Mouse (Mus musculus) lung, postnatal 4 days (tissue): Measurements from ENCODE around the gene Nckap5.

Experiments used
- DNase-seq, 2 experiments: peaks; one replicate each; pipeline ENCODE4 v3.0.0; 2021

The Nckap5 gene

GRCm38 (mm10) chr1:126617464-126618041 lies 213.0 kb downstream of the Nckap5 start:
- peak; percentile 32 to 39 for DNase-seq

- no peak for DNase-seq
These were observed 213.6 kb downstream of the Nckap5 start for GRCm38 (mm10) chr1:126616964-126617363.

DNA sequence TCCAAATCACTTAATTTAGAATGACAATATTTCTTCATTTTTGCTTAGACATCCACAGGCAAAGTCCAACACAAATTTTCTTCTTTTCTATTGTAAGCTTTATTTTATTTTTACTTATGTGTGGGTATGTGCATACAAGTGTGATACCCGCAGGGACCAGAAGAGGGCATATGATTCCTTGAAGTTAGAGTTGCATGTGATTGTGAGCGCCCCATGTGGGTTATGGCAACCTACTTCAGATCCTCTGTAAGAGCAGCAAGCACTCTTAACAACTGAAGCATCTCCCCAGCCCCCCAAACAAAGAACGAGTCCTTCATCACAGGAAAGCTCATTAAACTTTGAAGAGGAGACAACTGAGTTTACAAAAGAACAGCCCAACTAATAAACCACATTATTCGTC lies 217.7 kb downstream of the Nckap5 start:
- DNase-seq: no peak

DNA sequence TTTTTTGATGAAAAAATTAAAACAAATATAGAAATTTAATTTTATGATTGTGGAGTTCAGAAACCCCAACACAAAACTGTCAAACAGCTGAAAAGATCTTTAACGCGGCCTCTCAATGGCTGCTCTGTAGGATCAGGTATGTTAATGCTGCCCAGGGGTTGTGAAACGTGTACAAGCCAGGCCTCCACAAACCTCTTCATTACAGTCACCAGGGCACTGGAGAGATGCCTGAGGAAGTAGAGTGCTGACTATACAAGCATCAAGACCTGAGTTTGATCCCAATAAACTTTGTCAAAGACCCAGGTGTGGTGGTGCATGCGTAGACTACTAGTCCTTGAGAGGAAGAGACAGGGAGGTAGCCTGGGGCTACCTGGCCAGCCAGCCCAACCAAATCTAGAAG lies 222.0 kb downstream of the Nckap5 start:
- DNase-seq: no peak

- no peak for DNase-seq
These were observed 224.2 kb downstream of the Nckap5 start for GRCm38 (mm10) chr1:126606189-126607080.

- DNase-seq: peak; percentile 71 to 76
These were observed 226.0 kb downstream of the Nckap5 start for GRCm38 (mm10) chr1:126604551-126604950.

DNA sequence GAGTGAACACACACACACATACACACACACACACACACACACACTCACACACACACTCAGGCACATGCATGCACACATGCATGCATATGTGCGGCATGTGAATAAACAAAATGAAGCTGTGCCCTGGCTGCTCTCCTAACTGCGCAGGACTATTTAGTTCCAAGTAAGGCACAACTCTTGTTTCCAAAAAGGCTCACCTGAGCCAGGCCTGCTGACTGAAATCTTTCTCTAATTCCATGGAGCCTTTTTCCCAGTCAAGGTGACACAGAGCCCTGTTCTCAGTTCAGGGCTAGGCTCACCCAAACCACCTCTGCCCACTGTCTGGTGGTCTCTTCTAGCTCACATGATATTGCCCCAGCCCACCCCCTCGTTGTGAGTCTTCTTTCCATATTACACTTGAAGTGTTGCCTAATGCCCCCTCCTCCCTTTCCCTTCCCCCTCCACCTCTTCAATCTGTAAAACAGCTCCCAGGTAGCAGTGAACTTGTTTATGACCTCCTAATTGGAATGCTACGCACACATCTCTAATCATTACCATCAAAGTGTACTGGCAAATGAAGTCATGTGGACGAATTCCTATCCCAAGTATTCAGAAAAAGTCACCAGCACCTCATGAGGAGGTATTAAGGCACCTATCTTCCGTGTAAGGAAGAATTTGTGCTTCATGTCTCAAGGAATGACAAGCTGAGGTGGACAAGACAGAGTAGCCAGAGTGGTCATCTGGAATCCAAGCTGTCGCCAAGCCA lies 226.7 kb downstream of the Nckap5 start:
- DNase-seq: no peak

DNA sequence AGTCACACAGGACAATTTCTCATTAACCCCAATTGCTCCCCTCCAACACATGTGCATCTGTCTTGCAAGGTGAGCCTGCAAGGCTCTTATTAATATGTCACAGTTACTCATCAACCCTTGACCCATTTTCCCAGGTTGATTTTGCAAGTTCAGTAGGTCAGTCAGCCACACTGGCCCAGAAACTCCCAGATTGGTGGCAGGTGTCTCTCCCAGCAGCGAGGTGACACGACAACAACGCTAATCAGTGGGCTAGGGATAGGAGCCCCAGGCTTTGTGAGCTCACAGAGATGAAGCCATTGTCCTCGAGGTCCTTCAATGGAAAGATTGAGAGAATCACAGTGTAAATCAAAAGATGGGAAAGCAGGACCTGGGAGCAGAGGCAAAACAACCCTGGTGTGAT lies 230.0 kb downstream of the Nckap5 start:
- DNase-seq: no peak

- peak; percentile 36 to 82 for DNase-seq
These were observed 233.2 kb downstream of the Nckap5 start for GRCm38 (mm10) chr1:126597376-126597775.

- no peak for DNase-seq
These were observed 235.8 kb downstream of the Nckap5 start for GRCm38 (mm10) chr1:126594796-126595195.

DNA sequence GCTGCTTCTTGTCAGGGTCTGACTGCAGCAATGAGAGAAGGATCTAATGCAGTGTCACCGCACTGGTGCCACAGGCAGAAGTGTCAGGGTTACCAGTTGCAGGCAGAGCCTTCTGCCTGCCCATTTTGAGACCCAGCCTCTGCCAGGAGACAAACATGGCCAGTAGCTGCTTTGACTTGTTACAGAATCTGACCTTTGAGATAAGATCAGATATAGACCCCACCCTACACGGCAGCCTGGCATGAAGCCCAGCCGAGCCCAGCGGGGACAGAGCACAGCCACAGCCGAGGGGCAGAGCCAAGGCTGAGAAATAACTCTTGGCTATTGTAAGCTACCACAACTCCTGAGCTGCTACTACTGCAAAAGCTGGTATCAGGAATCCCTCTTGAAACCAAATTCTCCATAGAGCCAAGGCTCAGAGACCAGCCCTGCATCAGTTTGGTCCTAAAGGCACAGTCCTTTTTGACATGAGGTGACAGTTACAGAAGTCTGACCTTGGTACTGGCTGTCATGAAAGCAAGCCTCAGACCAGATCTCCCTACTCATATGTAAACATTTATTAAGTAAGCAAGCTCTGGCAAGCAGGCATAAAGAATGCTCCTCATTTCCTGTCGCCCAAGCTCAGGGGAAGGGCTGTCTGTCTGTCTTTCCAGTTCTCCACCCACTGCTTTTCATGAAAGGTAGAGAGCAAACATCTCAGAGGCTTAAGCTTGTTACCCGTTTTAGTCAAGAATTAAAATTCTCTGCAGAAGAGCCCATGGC lies 237.4 kb downstream of the Nckap5 start:
- peak; percentile 84 to 92 for DNase-seq

DNA sequence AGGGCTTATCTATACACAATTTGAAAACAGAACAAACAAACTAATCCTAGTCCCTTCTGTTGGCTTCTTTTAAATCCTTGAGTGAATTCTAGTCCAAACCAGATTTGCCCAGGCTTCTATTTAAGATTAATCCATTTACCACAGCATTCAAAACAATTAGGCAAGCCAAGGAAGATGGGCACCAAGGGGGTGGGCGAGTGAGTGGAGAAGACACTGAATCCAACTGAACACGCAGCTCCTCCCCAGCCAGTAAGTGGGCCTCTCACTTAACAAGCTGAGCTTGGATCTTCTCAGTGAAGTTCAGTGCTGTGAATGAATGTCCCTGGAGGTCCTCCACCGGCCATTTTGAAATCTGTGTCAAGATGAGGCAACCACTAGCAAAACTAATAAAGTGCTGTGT lies 239.7 kb downstream of the Nckap5 start:
- DNase-seq: no peak

DNA sequence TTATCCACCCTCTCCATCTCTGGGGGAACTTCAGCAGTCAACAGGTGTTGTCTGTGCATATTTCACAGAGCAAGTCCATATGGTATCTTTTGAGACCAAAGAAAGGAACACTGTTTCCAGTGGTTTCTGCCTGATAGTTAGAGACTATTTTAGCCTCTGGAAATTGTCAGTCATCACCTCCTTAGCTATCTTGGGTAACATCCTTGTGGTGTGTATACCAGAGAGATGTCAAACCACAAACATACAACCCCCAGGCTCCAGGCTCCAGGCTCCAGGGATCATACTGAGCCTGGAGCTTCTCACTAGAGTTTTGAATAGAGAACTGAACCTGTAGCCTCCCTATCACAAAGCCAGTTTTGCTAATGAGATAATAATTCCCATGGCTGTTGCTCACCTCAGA lies 252.4 kb downstream of the Nckap5 start:
- no peak for DNase-seq

- no peak for DNase-seq
These were observed 256.3 kb downstream of the Nckap5 start for GRCm38 (mm10) chr1:126574295-126574694.

DNA sequence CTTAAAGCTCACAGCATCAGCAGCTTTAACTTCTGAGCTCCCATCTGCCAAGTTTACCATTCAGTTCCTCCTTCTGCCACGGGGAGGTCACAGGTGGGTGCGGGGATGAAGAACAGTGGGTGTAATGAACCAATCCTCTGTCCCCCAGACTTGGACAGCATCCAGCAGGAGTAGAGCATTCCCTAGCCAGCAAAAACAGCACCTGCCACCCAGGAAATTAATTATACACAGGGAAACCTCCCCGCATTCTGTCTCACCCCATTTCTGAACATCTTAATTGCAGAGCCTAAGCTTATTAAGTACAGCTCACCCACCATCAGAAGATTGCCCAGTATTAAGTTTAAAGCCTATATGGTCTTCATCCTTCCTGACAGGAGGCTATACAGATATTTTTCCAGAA lies 256.9 kb downstream of the Nckap5 start:
- no peak for DNase-seq

DNA sequence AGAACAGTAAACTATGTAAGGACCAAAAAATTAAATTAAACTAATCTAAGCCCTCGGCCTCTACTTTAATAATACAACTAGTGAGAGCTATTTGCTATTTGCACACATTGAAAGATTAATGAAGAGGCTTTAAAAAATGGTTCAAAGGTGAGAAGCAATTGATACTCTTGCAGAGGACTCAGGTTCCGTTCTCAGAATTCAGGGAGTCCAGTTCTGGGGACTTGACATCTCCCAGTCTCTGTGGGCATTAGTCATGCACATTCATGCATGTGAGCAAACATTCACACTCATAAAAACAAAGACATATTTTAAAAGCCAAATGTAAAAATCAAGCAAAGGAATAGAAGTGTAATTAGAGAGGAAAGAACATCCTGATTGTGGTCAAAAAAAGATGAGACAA lies 257.5 kb downstream of the Nckap5 start:
- no peak for DNase-seq

DNA sequence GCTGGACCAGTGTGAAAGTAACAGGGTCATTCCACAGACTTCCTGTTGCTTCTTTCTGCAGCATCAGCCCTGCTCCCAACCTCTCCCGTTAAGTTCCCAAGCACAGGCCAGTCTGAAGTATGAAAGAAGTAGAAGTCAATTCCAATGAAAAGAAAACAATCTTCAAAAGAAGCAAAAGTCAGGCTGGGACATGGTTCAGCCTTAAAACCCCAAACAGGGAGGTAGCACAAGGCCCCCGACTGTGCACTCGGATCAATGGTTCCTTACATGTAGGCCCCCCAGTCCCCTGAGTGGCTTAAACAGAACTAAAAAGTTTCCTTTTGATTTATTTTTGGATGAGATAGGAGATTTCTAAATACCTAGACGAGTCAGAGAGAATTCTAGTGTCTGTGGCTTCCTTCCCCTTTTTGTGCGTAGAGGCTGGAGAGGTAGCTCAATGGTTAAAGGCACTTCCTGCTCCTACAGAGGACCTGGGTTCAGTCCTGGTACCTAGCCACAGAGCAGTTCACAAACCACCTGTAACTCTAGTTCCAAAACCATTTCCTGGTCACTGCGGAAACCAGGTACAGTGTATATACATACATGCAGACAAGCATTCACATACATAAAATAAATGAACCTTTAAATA lies 260.9 kb downstream of the Nckap5 start:
- no peak for DNase-seq

DNA sequence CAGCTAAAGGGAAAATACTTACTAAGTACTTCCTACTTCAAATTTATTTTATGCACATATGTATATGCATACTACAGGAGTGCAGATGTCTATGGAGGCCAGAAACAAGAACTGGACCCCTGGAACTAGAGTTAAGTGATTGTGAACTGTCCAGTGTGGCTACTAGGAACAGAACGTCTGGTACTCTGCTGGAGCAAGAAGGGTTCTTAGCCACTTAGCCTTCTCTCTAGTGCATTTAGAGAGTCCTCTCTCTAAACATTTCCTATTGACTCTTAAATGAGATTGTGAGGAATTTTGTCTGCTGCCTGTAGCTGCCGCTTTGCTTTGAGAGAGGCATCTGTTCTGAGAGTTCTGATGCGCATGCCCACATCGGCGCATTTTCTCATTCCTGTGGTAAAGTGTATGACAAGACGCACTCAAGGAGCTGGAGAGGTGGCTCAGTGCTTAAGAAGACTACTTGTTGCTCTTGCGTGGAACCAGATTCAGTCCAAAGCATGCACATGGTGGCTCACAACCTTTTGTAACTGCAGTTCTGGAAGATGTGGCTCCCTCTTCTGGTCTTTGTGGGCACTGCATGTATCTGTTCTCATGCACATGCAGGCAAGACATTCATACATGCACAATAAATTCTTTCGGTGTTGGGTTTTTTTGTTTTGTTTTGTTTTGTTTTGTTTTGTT lies 261.9 kb downstream of the Nckap5 start:
- DNase-seq: peak; percentile 65 to 83

DNA sequence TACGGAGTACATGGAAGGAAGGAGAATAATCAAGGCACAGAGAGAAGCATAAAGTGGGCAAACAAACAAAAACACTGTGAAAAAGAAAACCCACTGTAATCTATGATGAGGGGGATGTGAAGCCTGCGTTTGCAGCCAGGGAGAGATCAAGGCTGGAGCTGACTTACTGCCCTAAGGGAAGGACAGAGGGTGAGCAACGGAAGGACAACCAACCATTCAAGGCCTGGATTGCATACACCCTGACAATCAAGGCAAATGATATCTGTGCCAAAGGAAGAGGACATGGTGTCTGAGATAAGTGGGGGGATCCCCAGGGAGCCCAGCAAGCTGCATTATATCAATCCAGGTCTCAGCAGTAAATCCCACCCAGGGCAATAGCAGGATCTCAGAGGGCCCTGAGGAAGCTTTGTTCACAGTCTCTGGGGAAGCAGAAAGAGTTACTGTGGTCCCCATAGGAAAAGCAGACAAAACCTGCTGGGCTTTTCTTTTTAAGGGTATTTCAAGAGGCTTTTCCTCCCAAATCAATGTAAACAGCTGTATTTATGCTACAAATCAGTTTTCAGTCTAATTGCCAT lies 265.4 kb downstream of the Nckap5 start:
- DNase-seq: no peak

DNA sequence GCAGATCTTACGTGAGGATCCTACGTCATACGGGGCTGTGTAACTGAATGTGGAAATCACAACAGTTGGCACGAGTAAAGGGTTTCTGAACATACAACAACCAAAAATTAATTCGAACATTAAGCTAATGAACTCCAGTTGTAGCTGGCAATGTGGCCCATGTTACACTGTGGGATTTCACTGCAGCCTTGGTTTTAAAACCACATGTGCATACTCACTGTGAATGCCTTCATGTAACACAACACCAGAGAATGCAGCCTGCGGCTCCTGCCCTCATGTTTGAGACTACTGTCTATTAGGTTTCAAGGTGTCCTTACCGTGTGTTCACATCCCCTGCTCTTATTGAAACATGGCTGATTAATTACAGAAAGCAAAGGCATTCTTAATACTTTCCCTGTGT lies 269.7 kb downstream of the Nckap5 start:
- DNase-seq: no peak

DNA sequence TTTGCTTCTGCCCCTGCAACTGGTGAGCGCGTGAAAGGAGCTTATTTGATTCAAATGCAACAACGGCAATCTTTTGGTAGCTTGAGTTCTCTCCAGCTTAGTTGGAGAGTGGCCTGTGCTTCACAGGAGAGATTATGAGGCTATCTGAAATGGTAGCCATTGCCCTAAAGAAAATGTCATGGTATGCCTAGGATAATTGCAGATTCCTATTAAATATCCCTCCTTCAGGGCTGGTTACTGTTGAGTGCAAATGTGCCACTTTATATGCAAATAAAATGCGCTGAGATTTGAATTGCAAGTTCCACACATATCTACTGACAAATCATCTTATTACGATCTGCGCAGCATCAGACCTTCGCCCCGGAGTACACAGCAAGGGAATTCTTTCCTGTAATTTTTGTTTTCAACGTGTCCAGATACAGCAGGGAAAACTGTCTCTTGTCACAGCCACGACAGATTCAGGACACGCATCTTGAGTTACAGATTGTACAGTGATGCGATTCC lies 272.8 kb downstream of the Nckap5 start:
- DNase-seq: no peak
